In the genomic region with DNA sequence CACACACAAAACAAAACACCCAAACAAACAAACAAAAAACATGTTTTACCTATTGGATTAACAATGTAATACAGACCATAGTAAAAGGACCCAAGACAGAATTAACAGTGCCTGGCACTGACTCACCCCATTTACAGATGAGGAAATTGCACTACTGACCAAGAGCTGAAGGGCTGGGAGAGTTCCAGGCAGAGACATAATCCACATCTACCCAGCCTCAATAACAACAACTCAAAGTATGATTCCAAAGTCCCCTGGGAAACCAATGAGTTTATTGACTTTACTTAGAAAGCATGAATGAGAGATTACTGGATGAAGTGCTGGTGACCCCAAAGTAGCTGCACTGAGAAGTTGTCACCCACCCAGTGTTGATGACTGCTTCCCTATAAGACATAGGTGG, we compare ENCODE assay signal across 21 mouse cellular contexts.
A peak's percentile ranks its signal among the peaks of the same experiment; 100 is the strongest.
DNase-seq lines count a peak whose midpoint lies in the region; ATAC-seq lines count a peak whose summit lies in the region.
"Had no signal": no experiment of that assay in that cellular context is flagged by ENCODE, and none has a peak within 500 bp of the region (broad histone marks: within the 10 kb centered on the region; RNA-seq: fewer than 3 reads in every experiment).

No protein-coding gene starts in this region.

- H3K4me3 ChIP-seq in forebrain, embryonic 12.5 days (replicated peaks), result no peak overlapping the region
- no peak overlapping the region for H3K4me3 ChIP-seq in forebrain, embryonic 11.5 days (ENCODE audit: low read depth, low read length)
- no peak overlapping the region for H3K4me3 ChIP-seq in embryonic facial prominence, embryonic 14.5 days (ENCODE audit: low read depth, low read length)
- H3K4me3 ChIP-seq in limb, embryonic 10.5 days, result no peak overlapping the region
- H3K4me3 ChIP-seq: erythroblast, embryonic 14.5 days; heart, embryonic 15.5 days; hindbrain, embryonic 13.5 days; neural tube, embryonic 12.5 days had no signal

- DNase-seq in forebrain, embryonic 11.5 days (ENCODE audit: low spot score), result no peak
- DNase-seq in 416B (ENCODE audit: low read depth), result peak; percentile 31
- DNase-seq in embryonic facial prominence, embryonic 14.5 days (ENCODE audit: low spot score), result no peak
- no peak for DNase-seq in limb, embryonic 10.5 days (ENCODE audit: low spot score)
- no peak for DNase-seq in left cerebral cortex, adult 8-10 months (ENCODE audit: low spot score in 2 of 2)
- no peak for DNase-seq in spleen, postnatal 36 days (ENCODE audit: low spot score in 2 of 2)
- no peak for DNase-seq in adrenal gland, adult 8-10 months
- DNase-seq: adrenal gland, postnatal 25 days; cerebellum, adult 8-10 months; gastrocnemius, postnatal 10 days; heart, adult 18-20 months; kidney, adult 8-10 months; layer of hippocampus, postnatal 36 days; left cerebral cortex, postnatal 4 days; lung, postnatal 36 days; right cerebral cortex, postnatal 25 days had no signal

- 0 out of 2 replicates have a peak overlapping the region, but pooled peaks have one; percentile 31 for H3K27ac ChIP-seq in forebrain, embryonic 12.5 days
- H3K27ac ChIP-seq in forebrain, embryonic 11.5 days (ENCODE audit: low read depth, low read length), result no peak overlapping the region
- H3K27ac ChIP-seq in embryonic facial prominence, embryonic 14.5 days (replicated peaks; ENCODE audit: low read depth, low read length), result peak overlapping the region; percentile 84; the same call in 1 of the 2 replicates
- H3K27ac ChIP-seq in limb, embryonic 10.5 days, result peak overlapping the region; percentile 79
- H3K27ac ChIP-seq: hindbrain, embryonic 13.5 days; neural tube, embryonic 12.5 days had no signal

- H3K4me2 ChIP-seq in forebrain, embryonic 12.5 days, result no peak overlapping the region
- no peak overlapping the region for H3K4me2 ChIP-seq in forebrain, embryonic 11.5 days (ENCODE audit: low read depth, low read length, severe bottlenecking)
- no peak overlapping the region for H3K4me2 ChIP-seq in embryonic facial prominence, embryonic 14.5 days (ENCODE audit: low read depth, low read length)
- H3K4me2 ChIP-seq: heart, embryonic 15.5 days; hindbrain, embryonic 13.5 days; neural tube, embryonic 12.5 days had no signal

- H3K9ac ChIP-seq in forebrain, embryonic 12.5 days, result no peak overlapping the region
- no peak overlapping the region for H3K9ac ChIP-seq in forebrain, embryonic 11.5 days (ENCODE audit: low read length)
- no peak overlapping the region for H3K9ac ChIP-seq in embryonic facial prominence, embryonic 14.5 days (ENCODE audit: low read depth, low read length)
- H3K9ac ChIP-seq: heart, embryonic 15.5 days; hindbrain, embryonic 13.5 days; neural tube, embryonic 12.5 days had no signal

- no peaks in the 10 kb centered on the region for H3K9me3 ChIP-seq in forebrain, embryonic 12.5 days
- no peaks in the 10 kb centered on the region for H3K9me3 ChIP-seq in forebrain, embryonic 11.5 days (ENCODE audit: control insufficient read depth, low read length)
- H3K9me3 ChIP-seq in embryonic facial prominence, embryonic 14.5 days (ENCODE audit: control insufficient read depth, low read length), result no peaks in the 10 kb centered on the region
- no peaks in the 10 kb centered on the region for H3K9me3 ChIP-seq in limb, embryonic 10.5 days (replicated peaks)
- H3K9me3 ChIP-seq: heart, embryonic 15.5 days; hindbrain, embryonic 13.5 days; neural tube, embryonic 12.5 days had no signal

- peaks cover 23% of the 10 kb centered on the region for H3K4me1 ChIP-seq in forebrain, embryonic 12.5 days
- peaks cover 16% of the 10 kb centered on the region for H3K4me1 ChIP-seq in forebrain, embryonic 11.5 days (replicated peaks; ENCODE audit: control insufficient read depth, insufficient read depth, low read length)
- H3K4me1 ChIP-seq in embryonic facial prominence, embryonic 14.5 days (ENCODE audit: control insufficient read depth, insufficient read depth, low read length), result peaks cover 40% of the 10 kb centered on the region
- H3K4me1 ChIP-seq in limb, embryonic 10.5 days, result peaks cover 44% of the 10 kb centered on the region

- H3K36me3 ChIP-seq in forebrain, embryonic 12.5 days (replicated peaks), result no peaks in the 10 kb centered on the region
- no peaks in the 10 kb centered on the region for H3K36me3 ChIP-seq in forebrain, embryonic 11.5 days (ENCODE audit: control insufficient read depth, insufficient read depth, low read length)
- no peaks in the 10 kb centered on the region for H3K36me3 ChIP-seq in embryonic facial prominence, embryonic 14.5 days (ENCODE audit: control insufficient read depth, insufficient read depth, low read length)
- no peaks in the 10 kb centered on the region for H3K36me3 ChIP-seq in limb, embryonic 10.5 days
- H3K36me3 ChIP-seq: heart, embryonic 15.5 days; hindbrain, embryonic 13.5 days; neural tube, embryonic 12.5 days had no signal

- ATAC-seq in forebrain, embryonic 12.5 days (ENCODE audit: low FRiP score), result no peak
- ATAC-seq in forebrain, embryonic 11.5 days (replicated peaks; ENCODE audit: low FRiP score), result no peak
- no peak for ATAC-seq in embryonic facial prominence, embryonic 14.5 days (ENCODE audit: low read depth)

- H3K27me3 ChIP-seq in forebrain, embryonic 12.5 days, result no peaks in the 10 kb centered on the region
- no peaks in the 10 kb centered on the region for H3K27me3 ChIP-seq in forebrain, embryonic 11.5 days (ENCODE audit: control insufficient read depth, insufficient read depth, low read length)
- H3K27me3 ChIP-seq in embryonic facial prominence, embryonic 14.5 days (replicated peaks; ENCODE audit: control insufficient read depth, insufficient read depth, low read length), result no peaks in the 10 kb centered on the region
- H3K27me3 ChIP-seq in limb, embryonic 10.5 days (ENCODE audit: low read depth, poor library complexity, severe bottlenecking), result no peaks in the 10 kb centered on the region
- H3K27me3 ChIP-seq: heart, embryonic 15.5 days; neural tube, embryonic 12.5 days had no signal
